Mouse (Mus musculus): Measurements from ENCODE around the gene Zfp704.
"Not testable (repeated sequence)": the region's sequence is repeated elsewhere in the genome, so short reads cannot be mapped to it uniquely, and the experiment has no call there.

Zfp704 gene

GRCm38 (mm10) chr3:9598061-9598460, 11.8 kb downstream of the Zfp704 start:
- DNase-seq (ENCODE audit: low spot score in 2 of 2) = no peak

- no peak for DNase-seq (ENCODE audit: low spot score in 2 of 2)
These were observed 15.4 kb downstream of the Zfp704 start for GRCm38 (mm10) chr3:9594457-9594856.

GRCm38 (mm10) chr3:9593832-9594231, 16.1 kb downstream of the Zfp704 start:
- DNase-seq (ENCODE audit: low spot score in 2 of 2) = peak in 1 of 2 experiments; percentile 45

GRCm38 (mm10) chr3:9591416-9592110, 18.3 kb downstream of the Zfp704 start:
- DNase-seq (ENCODE audit: low spot score in 2 of 2) = no peak

GRCm38 (mm10) chr3:9588635-9589034, 21.2 kb downstream of the Zfp704 start:
- DNase-seq (ENCODE audit: low spot score in 2 of 2) = no peak

GRCm38 (mm10) chr3:9587304-9587703, 22.6 kb downstream of the Zfp704 start:
- no peak for DNase-seq (ENCODE audit: low spot score in 2 of 2)

- DNase-seq (ENCODE audit: low spot score in 2 of 2) = no peak
These were observed 26.4 kb downstream of the Zfp704 start for GRCm38 (mm10) chr3:9583516-9583915.

- DNase-seq (ENCODE audit: low spot score in 2 of 2) = no peak
These were observed 28.7 kb downstream of the Zfp704 start for GRCm38 (mm10) chr3:9580952-9581798.

GRCm38 (mm10) chr3:9580102-9580501, 29.8 kb downstream of the Zfp704 start:
- DNase-seq (ENCODE audit: low spot score in 2 of 2) = no peak

- DNase-seq (ENCODE audit: low spot score in 2 of 2) = no peak
These were observed 30.7 kb downstream of the Zfp704 start for GRCm38 (mm10) chr3:9579028-9579643.

- DNase-seq (ENCODE audit: low spot score in 2 of 2) = no peak
These were observed 33.0 kb downstream of the Zfp704 start for GRCm38 (mm10) chr3:9576872-9577271.

- DNase-seq (ENCODE audit: low spot score in 2 of 2) = no peak
These were observed 35.6 kb downstream of the Zfp704 start for GRCm38 (mm10) chr3:9574305-9574704.

- DNase-seq (ENCODE audit: low spot score in 2 of 2) = no peak
These were observed 36.3 kb downstream of the Zfp704 start for GRCm38 (mm10) chr3:9573581-9573980.

GRCm38 (mm10) chr3:9572261-9572660, 37.6 kb downstream of the Zfp704 start:
- DNase-seq (ENCODE audit: low spot score in 2 of 2) = no peak

GRCm38 (mm10) chr3:9570782-9571181, 39.1 kb downstream of the Zfp704 start:
- no peak for DNase-seq (ENCODE audit: low spot score in 2 of 2)

GRCm38 (mm10) chr3:9569706-9570105, 40.2 kb downstream of the Zfp704 start:
- not testable (repeated sequence) for DNase-seq (ENCODE audit: low spot score in 2 of 2)

GRCm38 (mm10) chr3:9568565-9569228, 41.2 kb downstream of the Zfp704 start:
- DNase-seq (ENCODE audit: low spot score in 2 of 2) = no peak

GRCm38 (mm10) chr3:9567948-9568347, 41.9 kb downstream of the Zfp704 start:
- DNase-seq (ENCODE audit: low spot score in 2 of 2) = no peak

- no peak for DNase-seq (ENCODE audit: low spot score in 2 of 2)
These were observed 43.1 kb downstream of the Zfp704 start for GRCm38 (mm10) chr3:9566831-9567230.

- DNase-seq (ENCODE audit: low spot score in 2 of 2) = no peak
These were observed 46.3 kb downstream of the Zfp704 start for GRCm38 (mm10) chr3:9563562-9563961.

- no peak for DNase-seq (ENCODE audit: low spot score in 2 of 2)
These were observed 47.1 kb downstream of the Zfp704 start for GRCm38 (mm10) chr3:9562649-9563328.

Measured in right cerebral cortex, postnatal 10 days (tissue).